Mouse (Mus musculus) midbrain, embryonic 16.5 days (tissue): ENCODE measurements around the gene Adk. TPM values are rescaled to one million over a fixed set of nuclear protein-coding genes. Genes with fewer than 3 reads are reported as not detected.

Experiments used
- ATAC-seq: fragments of 200-750 bp; cut with Nextera tagmentation; 2 replicates; pipeline ENCODE4 v1.8.0; 2017; ENCODE audit warnings: moderate TSS enrichment
- H3K27ac ChIP-seq: fragments of 300-500 bp; sonication (generic); 2 replicates; pipeline ENCODE4 v1.5.1; 2014; ENCODE audit warnings: mild to moderate bottlenecking, low read length, mixed read lengths
- H3K27me3 ChIP-seq: fragments of 300-500 bp; sonication (generic); 2 replicates; pipeline ENCODE4 v1.6.1; 2014; ENCODE audit warnings: low read depth, low read length, mixed read lengths; ENCODE audit not compliant: control insufficient read depth, insufficient read depth
- H3K36me3 ChIP-seq: fragments of 300-500 bp; sonication (generic); 2 replicates; pipeline ENCODE4 v1.6.1; 2014; ENCODE audit warnings: mild to moderate bottlenecking, low read length, moderate library complexity, mixed read lengths; ENCODE audit not compliant: control insufficient read depth, insufficient read depth
- H3K4me1 ChIP-seq: fragments of 300-500 bp; sonication (generic); 2 replicates; pipeline ENCODE4 v1.6.1; 2014; ENCODE audit warnings: mild to moderate bottlenecking, low read length, mixed read lengths; ENCODE audit not compliant: control insufficient read depth, insufficient read depth
- H3K4me2 ChIP-seq: fragments of 300-500 bp; sonication (generic); 2 replicates; pipeline ENCODE4 v1.6.1; 2014; ENCODE audit warnings: mild to moderate bottlenecking, low read length, mixed read lengths
- H3K4me3 ChIP-seq: fragments of 300-500 bp; sonication (generic); 2 replicates; pipeline ENCODE4 v1.5.1; 2014; ENCODE audit warnings: low read depth, mild to moderate bottlenecking, low read length, moderate library complexity, mixed read lengths
- H3K9ac ChIP-seq: fragments of 300-500 bp; sonication (generic); 2 replicates; pipeline ENCODE4 v1.6.1; 2014; ENCODE audit warnings: low read depth, low read length, mixed read lengths
- H3K9me3 ChIP-seq: fragments of 300-500 bp; sonication (generic); replicated peaks from 2 replicates; pipeline ENCODE4 v1.6.1; 2014; ENCODE audit warnings: mild to moderate bottlenecking, low read length, mixed read lengths; ENCODE audit not compliant: control insufficient read depth, poor library complexity, severe bottlenecking
- WGBS: fragments of 180-500 bp; shearing (Covaris S2); extraction: QIAGEN DNeasy Blood & Tissue Kit; methylation state at CpG from one replicate; pipeline ENCODE4 v1.1.7; 2014; 5-methylcytosine and 5-hydroxymethylcytosine counted together
- polyA plus RNA-seq: library from polyadenylated mRNA; unstranded; fragments of >200 nt; fragmentation: Nextera tagmentation; extraction: Ambion mirVana; gene quantifications from 2 replicates; pipeline ENCODE4 v1.2.1, GENCODE M21; 2015

Gene Adk
- polyA plus RNA-seq, 1 experiment from 2014 or later, result 40.4 TPM

- no peak overlapping the region for H3K4me3 ChIP-seq
- H3K4me1 ChIP-seq, result no peaks in the 10 kb centered on the region
- WGBS, result 84% methylated on average over 9 of the region's 9 CpGs
- no peaks in the 10 kb centered on the region for H3K36me3 ChIP-seq
- no peak overlapping the region for H3K9ac ChIP-seq
- no peak overlapping the region for H3K27ac ChIP-seq
- H3K27me3 ChIP-seq, result no peaks in the 10 kb centered on the region
- H3K4me2 ChIP-seq, result no peak overlapping the region
- no peaks in the 10 kb centered on the region for H3K9me3 ChIP-seq
- no peak for ATAC-seq
Measured at GRCm38 (mm10) chr14:21287726-21288442, 235.5 kb downstream of the Adk start.

DNA sequence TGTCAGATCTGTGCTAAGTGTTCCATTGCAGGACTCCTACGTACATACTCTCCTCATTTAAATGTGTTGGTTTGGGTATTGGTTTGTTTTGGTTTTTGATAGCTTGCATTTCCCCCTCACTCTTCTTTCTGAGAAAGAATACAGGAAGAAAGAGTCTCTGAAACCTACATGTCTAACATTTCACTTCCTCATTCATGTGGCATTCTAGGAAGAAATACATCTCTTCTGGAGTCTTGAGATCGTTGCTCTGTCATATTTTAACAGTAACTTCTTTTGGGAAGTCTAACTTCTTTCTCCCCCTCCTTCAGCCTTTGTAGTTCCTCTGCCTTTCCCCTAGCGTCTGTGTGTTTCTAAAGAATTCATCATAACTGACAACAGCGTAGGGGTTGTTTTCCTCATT is 247.4 kb downstream of the Adk start:
- Histone ChIP-seq H3K4me2 (no peak overlapping the region), H3K9me3 (no peaks in the 10 kb centered on the region), H3K9ac (no peak overlapping the region), H3K27ac (no peak overlapping the region), H3K4me1 (no peaks in the 10 kb centered on the region), H3K4me3 (no peak overlapping the region), H3K36me3 (no peaks in the 10 kb centered on the region), H3K27me3 (no peaks in the 10 kb centered on the region)
- WGBS, result 86% methylated on average over 4 of the region's 4 CpGs
- ATAC-seq, result no peak

- Histone ChIP-seq H3K9me3 (no peaks in the 10 kb centered on the region), H3K27ac (no peak overlapping the region), H3K36me3 (no peaks in the 10 kb centered on the region), H3K4me2 (no peak overlapping the region), H3K27me3 (no peaks in the 10 kb centered on the region), H3K9ac (no peak overlapping the region), H3K4me1 (no peaks in the 10 kb centered on the region), H3K4me3 (no peak overlapping the region)
- no peak for ATAC-seq
- WGBS, result 94% methylated on average over 1 of the region's 1 CpGs
Measured at GRCm38 (mm10) chr14:21304815-21305214, 252.4 kb downstream of the Adk start.

- H3K4me2 ChIP-seq, result no peak overlapping the region
- H3K9me3 ChIP-seq, result no peaks in the 10 kb centered on the region
- no peak overlapping the region for H3K4me3 ChIP-seq
- H3K27ac ChIP-seq, result no peak overlapping the region
- H3K4me1 ChIP-seq, result no peaks in the 10 kb centered on the region
- no peaks in the 10 kb centered on the region for H3K36me3 ChIP-seq
- no peak for ATAC-seq
- no peaks in the 10 kb centered on the region for H3K27me3 ChIP-seq
- no peak overlapping the region for H3K9ac ChIP-seq
- WGBS, result 86% methylated on average over 4 of the region's 4 CpGs
Measured at GRCm38 (mm10) chr14:21308349-21308936, 256.1 kb downstream of the Adk start.

DNA sequence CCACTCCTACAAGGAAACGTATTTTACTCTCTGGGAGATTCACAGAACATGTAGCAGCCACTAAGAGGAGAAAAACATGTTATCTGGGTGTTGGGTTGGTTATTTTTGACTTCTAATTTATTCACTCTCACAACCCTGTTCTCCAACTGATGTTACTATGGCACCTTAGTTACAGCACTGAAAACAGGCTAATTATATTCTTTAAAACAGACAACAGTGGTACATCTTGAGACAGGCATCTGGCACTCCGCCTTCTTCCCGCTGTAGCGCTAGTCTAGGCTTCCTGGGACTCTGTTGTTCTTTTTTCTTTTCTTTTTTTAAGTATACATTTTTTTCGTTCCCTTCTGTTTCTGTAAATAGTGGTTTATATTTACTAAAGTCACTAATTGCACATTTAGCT is 258.2 kb downstream of the Adk start:
- Histone ChIP-seq H3K27me3 (no peaks in the 10 kb centered on the region), H3K9ac (no peak overlapping the region), H3K9me3 (no peaks in the 10 kb centered on the region), H3K27ac (no peak overlapping the region), H3K4me2 (no peak overlapping the region), H3K4me3 (no peak overlapping the region), H3K36me3 (no peaks in the 10 kb centered on the region), H3K4me1 (no peaks in the 10 kb centered on the region)
- 82% methylated on average over 5 of the region's 5 CpGs for whole genome bisulfite sequencing
- no peak for ATAC-seq

GRCm38 (mm10) chr14:21313561-21314342 is 261.4 kb downstream of the Adk start:
- Histone ChIP-seq H3K9me3 (no peaks in the 10 kb centered on the region), H3K36me3 (no peaks in the 10 kb centered on the region), H3K27ac (no peak overlapping the region), H3K4me3 (no peak overlapping the region), H3K4me1 (no peaks in the 10 kb centered on the region), H3K27me3 (no peaks in the 10 kb centered on the region), H3K4me2 (no peak overlapping the region), H3K9ac (no peak overlapping the region)
- 81% methylated on average over 11 of the region's 11 CpGs for WGBS
- ATAC-seq, result no peak

DNA sequence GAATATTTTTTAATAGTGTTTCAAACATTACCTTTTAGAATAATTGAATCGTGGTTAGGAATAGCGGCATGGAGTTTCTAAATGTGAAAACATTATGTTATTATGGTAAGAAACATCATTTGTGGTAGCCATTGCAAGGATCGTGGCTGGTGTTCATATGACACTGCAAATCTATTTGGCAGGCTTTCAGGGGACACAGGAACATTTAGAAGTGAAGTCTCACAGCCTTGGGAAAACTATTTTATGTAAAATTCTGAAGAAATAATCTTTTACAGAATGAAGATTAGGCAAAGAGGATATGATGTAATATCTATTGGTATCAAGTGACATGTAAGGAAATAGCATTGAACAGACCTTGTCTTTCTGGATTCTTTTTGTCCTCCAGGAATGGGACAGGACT is 262.1 kb downstream of the Adk start:
- no peaks in the 10 kb centered on the region for H3K4me1 ChIP-seq
- H3K27me3 ChIP-seq, result no peaks in the 10 kb centered on the region
- no peak overlapping the region for H3K4me2 ChIP-seq
- H3K4me3 ChIP-seq, result no peak overlapping the region
- no peak overlapping the region for H3K27ac ChIP-seq
- H3K9ac ChIP-seq, result no peak overlapping the region
- ATAC-seq, result no peak
- WGBS, result 92% methylated on average over 3 of the region's 3 CpGs
- H3K9me3 ChIP-seq, result no peaks in the 10 kb centered on the region
- no peaks in the 10 kb centered on the region for H3K36me3 ChIP-seq

- no peak for ATAC-seq
- H3K4me1 ChIP-seq, result no peaks in the 10 kb centered on the region; the same call in 1 of the 2 replicates
- H3K9me3 ChIP-seq, result no peaks in the 10 kb centered on the region
- no peak overlapping the region for H3K9ac ChIP-seq
- H3K27me3 ChIP-seq, result no peaks in the 10 kb centered on the region
- no peak overlapping the region for H3K4me2 ChIP-seq
- no peak overlapping the region for H3K27ac ChIP-seq
- WGBS, result 88% methylated on average over 1 of the region's 1 CpGs
- no peak overlapping the region for H3K4me3 ChIP-seq
- H3K36me3 ChIP-seq, result no peaks in the 10 kb centered on the region
Measured at GRCm38 (mm10) chr14:21334826-21335225, 282.5 kb downstream of the Adk start.
